Mouse (Mus musculus) left cerebral cortex, postnatal 14 days (tissue): ENCODE measurements around the gene Slain2. TPM values are rescaled to one million over a fixed set of nuclear protein-coding genes. Genes with fewer than 3 reads are reported as not detected.

Source experiments
- DNase-seq, 2 experiments: peaks; one replicate each; pipeline ENCODE4 v3.0.0; 2021 to 2022; ENCODE audit warnings: low spot score in 2 of 2, mixed read lengths in 1 of 2
- intact Hi-C: fragments of 180-260 bp; cut with DNase I; formaldehyde crosslinking; loops from one replicate; pipeline ENCODE4 v1.15.1; 2025
- total RNA-seq, 2 experiments: library from RNA; stranded (reverse); gene quantifications; 2 replicates each; pipeline ENCODE4 v1.2.3; 2021

Slain2 gene
- total RNA-seq, 2 experiments from 2014 or later = 27.6 to 30.7 TPM

- intact Hi-C loops = loop anchor here (10.0 kb wide), 1 partner anchor 178 kb away; no protein-coding TSS in a partner anchor
Observed at GRCm38 (mm10) chr5:72896478-72897279, 17.4 kb upstream of the Slain2 start.

GRCm38 (mm10) chr5:72897998-72898397 is 16.1 kb upstream of the Slain2 start:
- intact Hi-C loops = loop anchor here (10.0 kb wide), 1 partner anchor 177 kb away; no protein-coding TSS in a partner anchor
- no peak for DNase-seq

More at GRCm38 (mm10) chr5:72896478-72897279, 17.4 kb upstream of the Slain2 start:
- DNase-seq = no peak

- no peak for DNase-seq
- intact Hi-C loops = loop anchor here (10.0 kb wide), 1 partner anchor 176 kb away; no protein-coding TSS in a partner anchor
Observed at GRCm38 (mm10) chr5:72899255-72899654, 14.8 kb upstream of the Slain2 start.

- DNase-seq = no peak
- intact Hi-C loops = no loop called here
Observed at GRCm38 (mm10) chr5:72901866-72902265, 12.2 kb upstream of the Slain2 start.

GRCm38 (mm10) chr5:72902312-72902711 is 11.8 kb upstream of the Slain2 start:
- intact Hi-C loops = no loop called here
- DNase-seq = no peak

GRCm38 (mm10) chr5:72902876-72903516 is 11.1 kb upstream of the Slain2 start:
- intact Hi-C loops = no loop called here
- no peak for DNase-seq

- intact Hi-C loops = no loop called here
Observed at GRCm38 (mm10) chr5:72904903-72905790, 9.0 kb upstream of the Slain2 start.

GRCm38 (mm10) chr5:72907402-72907801 is 6.7 kb upstream of the Slain2 start:
- intact Hi-C loops = no loop called here

More at GRCm38 (mm10) chr5:72904903-72905790, 9.0 kb upstream of the Slain2 start:
- DNase-seq = no peak

GRCm38 (mm10) chr5:72908324-72908936 is 5.7 kb upstream of the Slain2 start:
- intact Hi-C loops = no loop called here
- DNase-seq = no peak

More at GRCm38 (mm10) chr5:72907402-72907801, 6.7 kb upstream of the Slain2 start:
- DNase-seq = no peak

- intact Hi-C loops = no loop called here
- no peak for DNase-seq
Observed at GRCm38 (mm10) chr5:72909363-72909762, 4.7 kb upstream of the Slain2 start.

- DNase-seq = peak in 1 of 2 experiments; percentile 17
- intact Hi-C loops = no loop called here
Observed at GRCm38 (mm10) chr5:72910373-72910772, 3.7 kb upstream of the Slain2 start.

- intact Hi-C loops = no loop called here
Observed at GRCm38 (mm10) chr5:72911284-72911683, 2.8 kb upstream of the Slain2 start.

GRCm38 (mm10) chr5:72914633-72915561 is 793 bp downstream of the Slain2 start:
- intact Hi-C loops = no loop called here
- DNase-seq = peak; percentile 18 to 25

More at GRCm38 (mm10) chr5:72911284-72911683, 2.8 kb upstream of the Slain2 start:
- DNase-seq = no peak

GRCm38 (mm10) chr5:72916048-72916447 is 1.9 kb downstream of the Slain2 start:
- intact Hi-C loops = no loop called here
- no peak for DNase-seq

GRCm38 (mm10) chr5:72916851-72917250 is 2.7 kb downstream of the Slain2 start:
- intact Hi-C loops = no loop called here
- DNase-seq = no peak

- intact Hi-C loops = no loop called here
- DNase-seq = no peak
Observed at GRCm38 (mm10) chr5:72920416-72920815, 6.3 kb downstream of the Slain2 start.

- intact Hi-C loops = no loop called here
- DNase-seq = no peak
Observed at GRCm38 (mm10) chr5:72921171-72921570, 7.1 kb downstream of the Slain2 start.

- intact Hi-C loops = no loop called here
- no peak for DNase-seq
Observed at GRCm38 (mm10) chr5:72922796-72923195, 8.7 kb downstream of the Slain2 start.
